Mouse (Mus musculus): ENCODE data around the gene Hcn3.

Gene Hcn3

GRCm38 (mm10) chr3:89147101-89147978 lies 12.7 kb downstream of the Hcn3 start:
- DNase-seq (ENCODE audit: low read depth): no peak

DNA sequence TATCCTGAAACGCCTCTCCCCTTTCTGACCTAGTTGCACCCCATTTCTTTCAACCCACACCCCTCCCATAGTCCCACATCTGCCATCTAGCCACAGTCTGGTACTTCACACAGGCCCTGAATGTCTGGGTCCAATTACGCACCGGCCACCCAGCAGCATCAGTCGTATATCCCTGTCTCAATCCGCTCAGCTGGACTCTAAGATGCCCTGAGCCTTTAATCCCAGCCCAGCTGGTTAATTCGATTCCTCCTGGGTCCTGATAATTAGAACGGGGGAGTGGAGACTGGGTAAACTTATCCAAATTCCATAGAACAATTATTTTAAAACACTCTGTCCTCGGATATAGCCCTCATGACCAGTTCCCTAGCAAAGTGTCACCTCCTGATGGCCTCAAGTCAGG lies 14.4 kb downstream of the Hcn3 start:
- DNase-seq (ENCODE audit: low read depth): no peak

DNA sequence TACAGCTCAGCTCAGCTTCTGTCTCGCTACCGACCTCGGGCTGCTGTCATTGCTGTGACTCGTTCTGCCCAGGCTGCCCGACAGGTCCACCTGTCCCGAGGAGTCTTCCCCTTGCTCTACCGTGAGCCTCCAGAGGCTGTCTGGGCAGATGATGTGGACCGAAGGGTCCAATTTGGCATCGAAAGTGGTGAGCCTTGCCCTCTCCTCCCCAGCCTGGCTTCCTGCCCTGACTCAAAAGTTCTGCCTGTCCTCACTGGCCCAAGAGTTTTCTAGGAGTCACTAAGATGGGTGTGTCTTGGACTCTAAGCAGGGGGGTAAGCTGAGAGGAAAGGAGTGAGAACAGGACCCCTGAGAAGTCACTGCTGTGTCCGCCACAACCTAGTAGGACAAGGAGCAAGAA lies 15.2 kb downstream of the Hcn3 start:
- DNase-seq (ENCODE audit: low read depth): no peak

GRCm38 (mm10) chr3:89136365-89136764 lies 23.6 kb downstream of the Hcn3 start:
- DNase-seq (ENCODE audit: low read depth): no peak

DNA sequence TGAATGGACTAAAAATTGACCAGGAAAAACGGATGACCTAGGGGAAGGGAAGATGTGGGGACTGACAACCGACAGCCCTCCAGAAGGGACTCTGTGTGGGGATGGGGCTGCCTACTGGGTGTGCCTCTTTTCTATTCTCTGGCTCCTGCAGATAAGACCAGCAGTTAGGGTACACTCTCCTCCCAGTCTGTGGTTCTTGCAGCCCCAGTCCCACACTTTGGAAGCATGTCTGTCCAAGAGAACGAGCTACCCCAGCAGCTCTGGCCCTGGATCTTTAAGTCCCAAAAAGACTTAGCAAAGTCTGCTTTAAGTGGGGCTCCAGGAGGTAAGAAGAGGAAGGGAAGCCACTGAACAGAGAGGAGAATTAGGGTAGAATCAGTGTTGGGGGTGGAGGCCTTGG lies 24.0 kb downstream of the Hcn3 start, which contains the start of gene Pklr:
Gene Pklr, plus strand, starts transcription at position 185 of the 400 bp plus-strand sequence.
- DNase-seq (ENCODE audit: low read depth): no peak

DNA sequence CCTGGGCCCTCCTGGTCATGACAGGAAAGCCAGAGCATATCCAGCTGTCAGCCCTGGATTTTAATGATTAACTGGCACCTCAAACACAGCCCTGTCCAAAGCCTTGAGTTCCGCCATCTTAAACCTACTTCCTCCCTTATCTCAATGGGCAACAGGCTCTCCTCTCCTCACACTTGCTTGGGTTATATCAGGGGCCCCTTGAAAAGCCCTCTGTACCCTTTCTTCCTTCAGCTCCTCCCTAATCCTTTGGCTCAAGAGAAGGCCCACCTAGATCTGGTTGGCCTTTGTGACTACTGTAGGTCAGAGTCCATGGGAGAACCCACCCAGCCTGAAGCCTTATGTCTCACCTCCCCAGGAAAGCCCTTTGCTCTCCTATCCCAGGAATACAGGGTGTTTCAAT lies 26.2 kb downstream of the Hcn3 start:
- no peak for DNase-seq (ENCODE audit: low read depth)

- no peak for DNase-seq (ENCODE audit: low read depth)
Observed at GRCm38 (mm10) chr3:89133063-89133450, 26.9 kb downstream of the Hcn3 start.

GRCm38 (mm10) chr3:89132285-89133062 lies 27.5 kb downstream of the Hcn3 start:
- no peak for DNase-seq (ENCODE audit: low read depth)

GRCm38 (mm10) chr3:89131816-89132215 lies 28.2 kb downstream of the Hcn3 start:
- no peak for DNase-seq (ENCODE audit: low read depth)

DNA sequence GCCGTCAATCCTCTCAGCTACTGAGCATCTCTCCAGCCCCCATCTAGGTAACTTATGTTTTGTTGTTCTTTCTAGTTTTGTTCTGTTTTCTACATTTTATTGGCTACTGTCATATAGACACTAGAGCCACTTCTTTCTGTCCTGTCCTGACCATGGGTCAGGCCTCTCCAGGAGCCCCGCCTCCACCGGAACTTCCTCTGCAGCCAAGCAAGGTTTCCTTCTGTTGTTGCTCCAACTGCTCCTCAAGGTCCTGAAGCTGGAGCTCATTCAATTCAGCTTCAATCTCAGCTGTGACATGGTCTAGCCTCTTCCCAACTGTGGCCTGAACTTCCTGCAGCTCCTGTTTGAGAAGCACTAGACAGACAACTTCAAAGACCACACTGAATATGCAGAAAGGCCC lies 30.1 kb downstream of the Hcn3 start:
- DNase-seq (ENCODE audit: low read depth): no peak

GRCm38 (mm10) chr3:89125981-89126380 lies 34.0 kb downstream of the Hcn3 start:
- DNase-seq (ENCODE audit: low read depth): no peak

- DNase-seq (ENCODE audit: low read depth): peak; percentile 22
Observed at GRCm38 (mm10) chr3:89124241-89124640, 35.8 kb downstream of the Hcn3 start.

GRCm38 (mm10) chr3:89123313-89123712 lies 36.7 kb downstream of the Hcn3 start:
- no peak for DNase-seq (ENCODE audit: low read depth)

DNA sequence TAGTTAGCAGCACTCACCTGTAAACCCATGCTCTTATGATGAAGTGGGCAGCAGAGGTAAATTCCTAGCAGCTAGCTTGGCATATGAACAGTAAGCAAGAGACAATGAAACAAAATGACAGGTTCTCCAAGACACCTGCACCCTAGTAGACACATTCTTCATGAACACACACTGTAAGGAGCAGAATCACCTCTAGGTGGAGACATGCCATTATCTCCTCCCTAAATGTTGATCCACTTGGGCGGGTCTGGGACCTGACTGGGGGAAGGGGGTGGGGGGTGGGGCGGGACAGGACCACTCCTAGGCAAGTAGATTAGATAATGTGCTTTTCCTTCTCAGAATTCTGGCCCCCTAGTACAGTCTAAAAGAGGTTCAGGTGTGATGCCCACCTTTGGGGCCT lies 44.5 kb downstream of the Hcn3 start:
- peak; percentile 69 for DNase-seq (ENCODE audit: low read depth)

DNA sequence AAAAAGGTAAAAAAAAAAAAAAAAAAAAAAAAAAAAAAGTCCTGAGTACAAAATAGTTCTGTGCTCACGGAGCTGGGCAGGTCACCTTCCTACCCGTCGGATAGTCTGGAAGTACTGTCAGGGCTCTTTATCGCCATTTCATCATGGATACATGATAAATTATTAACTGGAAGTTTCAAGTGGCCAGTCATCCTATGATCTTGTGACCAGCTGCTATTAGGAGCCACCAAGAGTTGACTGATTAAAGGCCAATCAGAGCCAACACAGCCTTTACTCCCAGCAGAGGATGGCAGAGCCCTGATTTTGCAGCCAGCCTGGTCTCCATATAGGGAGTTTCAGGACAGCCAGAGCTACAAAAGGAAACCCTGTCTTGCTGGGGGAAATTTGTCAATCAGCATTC lies 46.9 kb downstream of the Hcn3 start:
- DNase-seq (ENCODE audit: low read depth): no peak

GRCm38 (mm10) chr3:89108146-89108545 lies 51.9 kb downstream of the Hcn3 start:
- no peak for DNase-seq (ENCODE audit: low read depth)

DNA sequence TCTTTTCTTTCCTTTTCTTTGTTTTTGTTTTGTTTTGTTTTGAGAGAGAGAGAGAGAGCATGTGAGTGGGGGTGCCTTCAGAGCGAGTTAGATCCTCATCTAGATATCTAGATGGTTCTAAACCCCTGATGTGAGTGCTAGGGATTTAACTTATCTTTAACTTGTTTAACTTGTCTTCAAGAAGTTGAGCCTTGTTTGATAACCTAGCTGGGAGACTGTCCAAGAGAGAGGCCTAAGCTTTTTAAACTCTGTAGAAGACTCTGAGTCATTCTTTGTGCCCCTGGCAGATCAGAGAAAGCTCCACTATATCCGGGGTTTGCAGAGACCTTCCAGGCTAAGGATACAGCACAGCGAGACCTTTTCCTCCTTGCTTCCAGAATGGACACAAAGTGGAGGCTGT lies 52.5 kb downstream of the Hcn3 start:
- DNase-seq (ENCODE audit: low read depth): no peak

GRCm38 (mm10) chr3:89106881-89107280 lies 53.1 kb downstream of the Hcn3 start:
- peak; percentile 47 for DNase-seq (ENCODE audit: low read depth)

DNA sequence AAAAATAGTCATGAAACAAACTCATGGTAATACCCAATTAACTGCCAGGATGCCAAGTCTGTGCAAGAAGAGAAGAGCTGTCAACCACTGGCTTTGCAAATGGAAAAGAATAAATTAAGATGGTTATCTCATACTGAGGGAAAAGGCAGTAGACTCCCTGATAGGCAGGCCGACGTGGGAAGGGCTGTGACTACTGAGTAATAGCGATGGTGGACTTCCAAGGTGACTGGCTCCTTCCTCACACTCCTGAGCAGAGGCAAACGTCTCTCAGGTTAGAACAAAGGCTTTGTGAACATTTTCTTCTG lies 56.8 kb downstream of the Hcn3 start:
- DNase-seq (ENCODE audit: low read depth): peak; percentile 66

DNA sequence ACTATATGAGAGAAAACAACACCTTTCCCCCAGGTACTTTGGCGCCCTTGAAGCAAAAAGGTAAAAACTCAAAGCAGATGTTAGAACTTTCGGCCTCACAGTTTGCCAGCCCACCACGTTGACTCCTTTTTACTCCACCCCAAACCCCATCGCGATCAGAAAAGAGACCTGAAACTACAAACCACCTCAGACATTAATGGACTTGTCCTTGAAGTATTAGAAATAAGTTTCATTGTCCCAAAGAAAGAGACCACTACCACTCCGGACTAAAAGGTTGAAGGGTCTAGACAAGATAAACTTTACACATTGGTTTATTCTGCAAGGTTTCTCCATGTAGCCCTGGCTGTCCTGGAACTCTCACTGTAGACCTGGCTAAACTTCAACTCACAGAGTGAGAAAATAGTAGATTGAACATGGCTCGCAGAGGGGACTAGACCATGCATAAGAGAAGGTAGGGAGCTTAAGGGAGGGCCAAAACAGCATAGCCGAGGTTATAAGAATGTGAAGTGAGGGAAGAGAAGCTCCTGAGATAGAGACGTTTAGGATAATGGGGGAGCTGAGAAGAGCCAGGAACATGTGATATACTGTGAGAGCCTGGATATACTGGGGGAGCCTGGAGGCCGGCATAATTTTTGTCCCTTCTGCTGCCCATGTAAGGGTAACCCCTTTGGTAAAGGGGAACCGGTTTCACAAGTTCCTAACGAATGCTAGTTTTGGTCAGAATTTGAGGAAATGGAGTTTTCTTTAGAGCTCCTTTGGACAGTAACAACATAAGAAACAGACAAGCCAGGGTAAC lies 57.3 kb downstream of the Hcn3 start:
- DNase-seq (ENCODE audit: low read depth): peak; percentile 19

DNA sequence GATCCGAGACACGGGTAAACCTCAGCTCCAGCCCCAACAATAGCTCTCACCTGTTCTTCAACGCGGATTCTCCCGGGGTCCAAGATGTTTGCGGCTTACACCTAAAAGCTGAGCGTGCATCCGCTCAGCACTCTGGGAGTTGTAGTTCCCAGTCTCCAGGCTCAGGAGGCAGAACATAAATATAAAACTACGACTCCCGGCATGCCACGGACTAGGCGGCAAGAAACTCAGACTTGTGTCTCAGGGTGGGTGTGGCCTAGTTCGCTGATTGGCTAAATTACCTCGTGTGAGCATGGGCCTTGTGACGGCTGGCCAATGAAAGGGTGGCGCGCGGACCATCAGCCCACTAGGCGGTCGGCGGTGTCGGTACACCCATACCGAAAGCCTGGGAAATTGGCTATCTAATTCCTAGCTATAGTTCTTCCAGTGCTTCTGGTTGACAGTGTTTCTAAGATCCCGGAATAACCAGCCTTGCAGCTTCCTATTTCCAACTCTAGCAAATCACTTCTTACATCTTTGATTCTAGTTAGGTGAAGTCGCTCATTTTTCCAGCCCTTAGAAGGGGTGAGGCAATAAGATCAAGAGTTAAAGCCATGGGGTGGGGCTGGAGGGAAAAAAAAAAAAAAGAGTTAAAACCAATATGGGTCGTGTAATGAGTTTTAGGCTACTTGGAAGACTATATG lies 58.0 kb downstream of the Hcn3 start, which contains the start of gene Fdps:
Gene Fdps, minus strand, starts transcription at position 148 of the 683 bp plus-strand sequence.
- DNase-seq (ENCODE audit: low read depth): peak; percentile 100

DNA sequence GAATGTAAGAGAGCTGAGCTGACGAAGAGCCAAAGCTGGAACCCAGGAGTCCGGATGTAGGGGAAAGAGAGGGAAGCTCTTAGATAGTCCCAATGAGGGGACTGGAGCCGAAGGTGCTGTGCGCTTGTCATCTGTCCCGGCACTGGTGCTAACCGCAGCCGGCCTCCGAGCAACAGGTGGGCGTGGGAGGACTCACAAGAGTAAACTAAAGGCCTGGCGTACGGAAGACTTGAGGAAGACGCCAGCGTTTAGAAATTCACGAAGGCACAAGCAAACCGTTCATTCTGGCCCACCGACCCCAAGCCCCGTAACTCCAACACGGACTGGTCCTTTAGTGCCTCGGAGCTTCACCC lies 58.6 kb downstream of the Hcn3 start:
- no peak for DNase-seq (ENCODE audit: low read depth)

Measured in 416B (cell line).